Mouse (Mus musculus) kidney, embryonic 16.5 days (tissue): Measurements from ENCODE around the gene Tdrd12. TPM values are rescaled to one million over a fixed set of nuclear protein-coding genes. Genes with fewer than 3 reads are reported as not detected.
"Not testable (repeated sequence)": the region's sequence is repeated elsewhere in the genome, so short reads cannot be mapped to it uniquely, and the experiment has no call there.

Source experiments
- ATAC-seq: fragments of 200-750 bp; cut with Nextera tagmentation; 2 replicates; pipeline ENCODE4 v1.8.0; 2017; ENCODE audit warnings: moderate TSS enrichment; ENCODE audit not compliant: low FRiP score, low TSS enrichment
- H3K27ac ChIP-seq: fragments of 300-500 bp; sonication (generic); 2 replicates; pipeline ENCODE4 v1.5.1; 2014; ENCODE audit warnings: low read length
- H3K27me3 ChIP-seq: fragments of 300-500 bp; sonication (generic); 2 replicates; pipeline ENCODE4 v1.6.1; 2014; ENCODE audit warnings: low read length, control low read depth, mixed read lengths; ENCODE audit not compliant: insufficient read depth
- H3K36me3 ChIP-seq: fragments of 300-500 bp; sonication (generic); 2 replicates; pipeline ENCODE4 v1.6.1; 2014; ENCODE audit warnings: low read length, control low read depth, mixed read lengths; ENCODE audit not compliant: insufficient read depth
- H3K4me1 ChIP-seq: fragments of 300-500 bp; sonication (generic); 2 replicates; pipeline ENCODE4 v1.6.1; 2014; ENCODE audit warnings: low read length, control low read depth, mixed read lengths; ENCODE audit not compliant: insufficient read depth
- H3K4me2 ChIP-seq: fragments of 300-500 bp; sonication (generic); replicated peaks from 2 replicates; pipeline ENCODE4 v1.6.1; 2014; ENCODE audit warnings: low read depth, low read length
- H3K4me3 ChIP-seq: fragments of 300-500 bp; sonication (generic); 2 replicates; pipeline ENCODE4 v1.5.1; 2014; ENCODE audit warnings: mild to moderate bottlenecking, low read length
- H3K9ac ChIP-seq: fragments of 300-500 bp; sonication (generic); replicated peaks from 2 replicates; pipeline ENCODE4 v1.6.1; 2014; ENCODE audit warnings: low read length
- H3K9me3 ChIP-seq: fragments of 300-500 bp; sonication (generic); 2 replicates; pipeline ENCODE4 v1.6.1; 2016; ENCODE audit warnings: low read length, control low read depth
- WGBS: fragments of 180-500 bp; shearing (Covaris S2); extraction: QIAGEN DNeasy Blood & Tissue Kit; methylation state at CpG from one replicate; pipeline ENCODE4 v1.1.7; 2014; 5-methylcytosine and 5-hydroxymethylcytosine counted together
- polyA plus RNA-seq: library from polyadenylated mRNA; unstranded; fragments of >200 nt; fragmentation: Nextera tagmentation; extraction: Ambion mirVana; gene quantifications from 2 replicates; pipeline ENCODE4 v1.2.1, GENCODE M21; 2015

The Tdrd12 gene
- polyA plus RNA-seq, 1 experiment from 2014 or later = 0.24 TPM

DNA sequence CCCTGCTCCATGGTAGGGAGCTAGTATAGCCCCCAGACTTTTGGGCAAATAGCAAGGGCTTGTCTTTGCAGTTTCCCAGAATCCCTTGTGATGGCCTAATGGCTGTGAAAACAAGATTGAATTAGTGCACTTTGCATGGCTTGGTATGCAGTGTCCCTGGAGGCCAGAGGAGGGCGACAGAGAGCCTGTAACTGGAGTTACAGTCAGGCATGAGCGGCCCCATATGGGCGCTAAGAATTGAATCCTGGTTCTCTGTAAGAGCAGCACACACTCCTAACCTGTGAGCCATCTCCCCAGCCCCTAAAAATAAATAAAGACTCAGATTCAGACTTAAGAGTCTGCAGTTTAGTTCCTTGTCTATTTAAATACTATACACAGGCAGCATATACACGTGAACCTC lies 42.3 kb upstream of the Tdrd12 start:
- 42% methylated on average over 4 of the region's 4 CpGs for WGBS
- Histone ChIP-seq H3K27me3 (peaks cover 28% of the 10 kb centered on the region), H3K9ac (no peak overlapping the region), H3K27ac (no peak overlapping the region), H3K4me2 (no peak overlapping the region), H3K4me1 (peaks cover 7% of the 10 kb centered on the region), H3K9me3 (no peaks in the 10 kb centered on the region; the same call in 1 of the 2 replicates), H3K4me3 (no peak overlapping the region), H3K36me3 (no peaks in the 10 kb centered on the region)
- ATAC-seq = no peak

- not testable (repeated sequence) for H3K4me3 ChIP-seq, H3K27me3 ChIP-seq, H3K9me3 ChIP-seq, H3K36me3 ChIP-seq, H3K4me2 ChIP-seq, H3K27ac ChIP-seq, ATAC-seq, H3K4me1 ChIP-seq, H3K9ac ChIP-seq
- WGBS = 26% methylated on average over 6 of the region's 6 CpGs
Observed at GRCm38 (mm10) chr7:35570883-35571282, 33.3 kb upstream of the Tdrd12 start.

GRCm38 (mm10) chr7:35569724-35570123 lies 32.2 kb upstream of the Tdrd12 start:
- not testable (repeated sequence) for H3K27ac ChIP-seq, H3K4me1 ChIP-seq, ATAC-seq, H3K4me3 ChIP-seq, H3K36me3 ChIP-seq, H3K9ac ChIP-seq, H3K9me3 ChIP-seq, H3K4me2 ChIP-seq, H3K27me3 ChIP-seq
- 92% methylated on average over 4 of the region's 4 CpGs for WGBS

- ATAC-seq, H3K4me2 ChIP-seq, H3K9me3 ChIP-seq, H3K27me3 ChIP-seq, H3K36me3 ChIP-seq, H3K27ac ChIP-seq, H3K4me1 ChIP-seq, H3K9ac ChIP-seq, H3K4me3 ChIP-seq: not testable (repeated sequence)
- WGBS = 73% methylated on average over 13 of the region's 13 CpGs
Observed at GRCm38 (mm10) chr7:35565965-35566364, 28.4 kb upstream of the Tdrd12 start.

GRCm38 (mm10) chr7:35564872-35565271 lies 27.3 kb upstream of the Tdrd12 start:
- not testable (repeated sequence) for H3K4me3 ChIP-seq, ATAC-seq, H3K9ac ChIP-seq, H3K27ac ChIP-seq, H3K9me3 ChIP-seq, H3K27me3 ChIP-seq, H3K4me1 ChIP-seq, H3K4me2 ChIP-seq, H3K36me3 ChIP-seq
- 84% methylated on average over 10 of the region's 10 CpGs for WGBS

DNA sequence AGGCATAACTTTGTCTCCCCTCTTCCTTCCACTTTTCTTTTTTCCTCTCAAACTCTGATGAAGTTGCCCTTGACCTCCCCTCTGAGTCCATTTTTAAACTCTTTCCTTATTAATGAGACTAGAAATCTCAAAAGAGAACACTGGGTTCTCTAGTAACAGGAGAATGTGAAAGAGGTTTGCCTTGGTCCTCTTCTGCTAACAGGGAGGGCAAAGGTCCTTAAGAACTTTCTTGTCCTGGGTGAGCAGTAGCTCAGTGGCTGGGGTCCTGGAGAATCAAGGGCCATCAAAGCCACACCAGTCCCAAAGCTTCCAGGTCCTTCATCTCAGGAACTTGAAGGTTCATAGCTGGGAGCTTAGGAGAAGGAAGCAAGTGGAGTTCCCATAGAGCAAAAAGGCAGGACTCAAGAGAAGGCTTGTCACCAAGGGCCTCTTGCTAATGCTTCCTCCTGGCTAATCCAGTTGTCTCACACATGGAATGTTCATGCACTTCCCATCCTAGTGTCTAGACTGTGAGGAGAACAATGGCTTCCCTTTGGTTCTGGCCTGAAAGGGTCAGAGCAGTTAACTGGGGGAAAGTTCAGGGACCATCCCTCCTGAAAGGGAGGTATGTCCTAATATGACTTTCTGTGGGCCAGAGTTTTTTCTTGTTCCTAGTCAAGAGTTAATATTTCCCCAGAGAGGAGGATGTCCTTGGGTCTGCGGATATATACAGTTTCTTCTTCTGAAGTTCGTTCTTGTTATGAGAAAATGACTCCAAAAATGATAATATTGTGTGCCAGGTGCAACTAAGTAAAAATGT lies 26.7 kb upstream of the Tdrd12 start:
- H3K9me3 ChIP-seq = no peaks in the 10 kb centered on the region
- H3K4me1 ChIP-seq = no peaks in the 10 kb centered on the region
- no peaks in the 10 kb centered on the region for H3K27me3 ChIP-seq
- no peaks in the 10 kb centered on the region for H3K36me3 ChIP-seq
- no peak for ATAC-seq
- H3K4me3 ChIP-seq = no peak overlapping the region
- H3K27ac ChIP-seq = no peak overlapping the region
- H3K4me2 ChIP-seq = no peak overlapping the region
- 97% methylated on average over 2 of the region's 2 CpGs for WGBS
- H3K9ac ChIP-seq = no peak overlapping the region

DNA sequence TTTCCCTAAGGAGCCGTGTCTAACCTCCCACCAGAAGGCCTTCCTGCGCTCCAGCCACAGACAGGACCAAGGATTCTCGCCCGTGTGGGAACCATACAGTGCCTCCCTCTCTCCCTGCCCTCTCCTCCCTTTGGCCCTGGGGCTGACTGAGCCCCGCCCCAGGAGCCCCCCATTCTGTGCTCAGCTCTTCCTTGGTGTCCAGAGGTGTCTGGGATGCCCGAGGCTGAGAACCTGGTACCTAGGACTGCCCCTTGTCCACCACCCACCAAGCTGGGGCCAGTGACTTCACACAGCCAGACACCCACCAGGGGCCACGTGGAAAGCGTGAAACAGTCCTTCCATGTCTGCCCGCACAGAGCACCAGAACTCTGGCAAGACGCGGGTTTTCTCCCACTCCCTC lies 25.5 kb upstream of the Tdrd12 start:
- no peak overlapping the region for H3K9ac ChIP-seq
- no peak overlapping the region for H3K27ac ChIP-seq
- H3K4me1 ChIP-seq = no peaks in the 10 kb centered on the region
- no peaks in the 10 kb centered on the region for H3K36me3 ChIP-seq
- 67% methylated on average over 11 of the region's 11 CpGs for WGBS
- no peak overlapping the region for H3K4me3 ChIP-seq
- no peaks in the 10 kb centered on the region for H3K9me3 ChIP-seq
- no peak overlapping the region for H3K4me2 ChIP-seq
- no peaks in the 10 kb centered on the region for H3K27me3 ChIP-seq
- no peak; the same call in 1 of the 2 replicates for ATAC-seq

- no peak overlapping the region for H3K4me2 ChIP-seq
- no peaks in the 10 kb centered on the region for H3K9me3 ChIP-seq
- H3K27ac ChIP-seq = no peak overlapping the region
- H3K27me3 ChIP-seq = no peaks in the 10 kb centered on the region
- H3K4me3 ChIP-seq = no peak overlapping the region
- H3K9ac ChIP-seq = no peak overlapping the region
- ATAC-seq = no peak
- peaks cover 8% of the 10 kb centered on the region; the same call in 1 of the 2 replicates for H3K4me1 ChIP-seq
- 88% methylated on average over 3 of the region's 3 CpGs for WGBS
- no peaks in the 10 kb centered on the region for H3K36me3 ChIP-seq
Observed at GRCm38 (mm10) chr7:35559838-35560237, 22.3 kb upstream of the Tdrd12 start.

GRCm38 (mm10) chr7:35558681-35559080 lies 21.1 kb upstream of the Tdrd12 start:
- no peak overlapping the region for H3K4me2 ChIP-seq
- H3K27me3 ChIP-seq = no peaks in the 10 kb centered on the region
- H3K27ac ChIP-seq = no peak overlapping the region
- H3K4me3 ChIP-seq = no peak overlapping the region
- H3K9me3 ChIP-seq = no peaks in the 10 kb centered on the region
- WGBS = 74% methylated on average over 2 of the region's 2 CpGs
- H3K4me1 ChIP-seq = peaks cover 14% of the 10 kb centered on the region; the same call in 1 of the 2 replicates
- ATAC-seq = no peak
- no peak overlapping the region for H3K9ac ChIP-seq
- no peaks in the 10 kb centered on the region for H3K36me3 ChIP-seq

GRCm38 (mm10) chr7:35557577-35557976 lies 20.0 kb upstream of the Tdrd12 start:
- H3K9me3 ChIP-seq = no peaks in the 10 kb centered on the region
- H3K36me3 ChIP-seq = no peaks in the 10 kb centered on the region
- H3K27me3 ChIP-seq = no peaks in the 10 kb centered on the region
- peaks cover 14% of the 10 kb centered on the region; the same call in 1 of the 2 replicates for H3K4me1 ChIP-seq
- H3K9ac ChIP-seq = no peak overlapping the region
- WGBS = 72% methylated on average over 3 of the region's 3 CpGs
- no peak overlapping the region for H3K4me2 ChIP-seq
- H3K27ac ChIP-seq = no peak overlapping the region
- no peak for ATAC-seq
- H3K4me3 ChIP-seq = no peak overlapping the region
